Mouse (Mus musculus) forebrain, embryonic 15.5 days (tissue): ENCODE measurements around the gene Dag1. TPM values are rescaled to one million over a fixed set of nuclear protein-coding genes. Genes with fewer than 3 reads are reported as not detected.
"Not testable (repeated sequence)": the region's sequence is repeated elsewhere in the genome, so short reads cannot be mapped to it uniquely, and the experiment has no call there.

ENCODE experiments used
- ATAC-seq: fragments of 200-750 bp; cut with Nextera tagmentation; replicated peaks from 2 replicates; pipeline ENCODE4 v1.8.0; 2017; ENCODE audit warnings: mild to moderate bottlenecking, moderate TSS enrichment, moderate library complexity
- H3K27ac ChIP-seq: fragments of 300-500 bp; sonication (generic); replicated peaks from 2 replicates; pipeline ENCODE4 v1.5.1; 2015; ENCODE audit warnings: mild to moderate bottlenecking, inconsistent platforms
- H3K27me3 ChIP-seq: fragments of 300-500 bp; sonication (generic); 2 replicates; pipeline ENCODE4 v1.6.1; 2015; ENCODE audit warnings: inconsistent platforms
- H3K36me3 ChIP-seq: fragments of 300-500 bp; sonication (generic); 2 replicates; pipeline ENCODE4 v1.6.1; 2015; ENCODE audit warnings: mild to moderate bottlenecking, inconsistent platforms
- H3K4me1 ChIP-seq: fragments of 300-500 bp; sonication (generic); 2 replicates; pipeline ENCODE4 v1.6.1; 2015; ENCODE audit warnings: inconsistent platforms
- H3K4me2 ChIP-seq: fragments of 300-500 bp; sonication (generic); replicated peaks from 2 replicates; pipeline ENCODE4 v1.6.1; 2015; ENCODE audit warnings: mild to moderate bottlenecking, inconsistent platforms
- H3K4me3 ChIP-seq: fragments of 300-500 bp; sonication (generic); 2 replicates; pipeline ENCODE4 v1.5.1; 2015; ENCODE audit warnings: mild to moderate bottlenecking, inconsistent platforms
- H3K9ac ChIP-seq: fragments of 300-500 bp; sonication (generic); replicated peaks from 2 replicates; pipeline ENCODE4 v1.6.1; 2015; ENCODE audit warnings: mild to moderate bottlenecking, inconsistent platforms
- H3K9me3 ChIP-seq: fragments of 300-500 bp; sonication (generic); 2 replicates; pipeline ENCODE4 v1.6.1; 2016; ENCODE audit warnings: inconsistent platforms
- whole genome bisulfite sequencing: fragments of 180-500 bp; shearing (Covaris S2); methylation state at CpG from one replicate; pipeline ENCODE4 v1.1.7; 2015; ENCODE audit warnings: mixed read lengths; 5-methylcytosine and 5-hydroxymethylcytosine counted together
- polyA plus RNA-seq: library from polyadenylated mRNA; unstranded; fragments of >200 nt; fragmentation: Nextera tagmentation; extraction: Ambion mirVana; gene quantifications from 2 replicates; pipeline ENCODE4 v1.2.1, GENCODE M21; 2015

The Dag1 gene
- polyA plus RNA-seq, 1 experiment from 2014 or later = 53.5 TPM

GRCm38 (mm10) chr9:108268701-108269100 lies 4.9 kb upstream of the Dag1 start:
- not testable (repeated sequence) for H3K36me3 ChIP-seq, H3K4me3 ChIP-seq, H3K9ac ChIP-seq, H3K9me3 ChIP-seq, H3K4me2 ChIP-seq, H3K4me1 ChIP-seq, H3K27me3 ChIP-seq, H3K27ac ChIP-seq, ATAC-seq
- WGBS = 84% methylated on average over 7 of the region's 7 CpGs

GRCm38 (mm10) chr9:108267691-108268090 lies 3.9 kb upstream of the Dag1 start:
- no peak overlapping the region for H3K4me3 ChIP-seq
- no peak overlapping the region for H3K27ac ChIP-seq
- H3K36me3 ChIP-seq = no peaks in the 10 kb centered on the region
- 75% methylated on average over 7 of the region's 7 CpGs for WGBS
- H3K4me1 ChIP-seq = peaks cover 11% of the 10 kb centered on the region
- no peaks in the 10 kb centered on the region for H3K9me3 ChIP-seq
- ATAC-seq = no peak
- H3K27me3 ChIP-seq = no peaks in the 10 kb centered on the region
- H3K4me2 ChIP-seq = no peak overlapping the region
- H3K9ac ChIP-seq = no peak overlapping the region

GRCm38 (mm10) chr9:108266261-108266935 lies 2.6 kb upstream of the Dag1 start:
- H3K9ac ChIP-seq = no peak overlapping the region
- peaks cover 24% of the 10 kb centered on the region for H3K4me1 ChIP-seq
- no peak for ATAC-seq
- no peaks in the 10 kb centered on the region for H3K36me3 ChIP-seq
- H3K27me3 ChIP-seq = no peaks in the 10 kb centered on the region
- no peaks in the 10 kb centered on the region for H3K9me3 ChIP-seq
- no peak overlapping the region for H3K4me2 ChIP-seq
- H3K4me3 ChIP-seq = no peak overlapping the region
- 76% methylated on average over 10 of the region's 10 CpGs for WGBS
- no peak overlapping the region for H3K27ac ChIP-seq

- H3K36me3 ChIP-seq = no peaks in the 10 kb centered on the region
- ATAC-seq = peak; percentile 56
- 14% methylated on average over 10 of the region's 10 CpGs for WGBS
- H3K9ac ChIP-seq = peak overlapping the region; percentile 34
- no peaks in the 10 kb centered on the region for H3K9me3 ChIP-seq
- H3K4me2 ChIP-seq = peak overlapping the region; percentile 70
- peaks cover 28% of the 10 kb centered on the region for H3K4me1 ChIP-seq
- H3K4me3 ChIP-seq = peak overlapping the region; percentile 63
- H3K27me3 ChIP-seq = no peaks in the 10 kb centered on the region
- H3K27ac ChIP-seq = peak overlapping the region; percentile 93
Observed at GRCm38 (mm10) chr9:108264191-108264921, 598 bp upstream of the Dag1 start.

- no peaks in the 10 kb centered on the region for H3K36me3 ChIP-seq
- peak overlapping the region; percentile 78 for H3K9ac ChIP-seq
- peak overlapping the region; percentile 70 for H3K4me2 ChIP-seq
- H3K9me3 ChIP-seq = no peaks in the 10 kb centered on the region
- peak overlapping the region; percentile 93 for H3K27ac ChIP-seq
- peaks cover 28% of the 10 kb centered on the region for H3K4me1 ChIP-seq
- peak overlapping the region; percentile 63 for H3K4me3 ChIP-seq
- ATAC-seq = peak; percentile 68
- H3K27me3 ChIP-seq = no peaks in the 10 kb centered on the region
- WGBS = 0% methylated on average over 57 of the region's 62 CpGs
Observed at GRCm38 (mm10) chr9:108263131-108263681, 552 bp downstream of the Dag1 start.

GRCm38 (mm10) chr9:108262494-108263049 lies 1.2 kb downstream of the Dag1 start:
- Histone ChIP-seq H3K27ac (peak overlapping the region; percentile 93; the same call in 1 of the 2 replicates), H3K4me2 (peak overlapping the region; percentile 70), H3K27me3 (no peaks in the 10 kb centered on the region), H3K4me3 (peak overlapping the region; percentile 63), H3K36me3 (no peaks in the 10 kb centered on the region), H3K9me3 (no peaks in the 10 kb centered on the region), H3K4me1 (peaks cover 28% of the 10 kb centered on the region), H3K9ac (peak overlapping the region; percentile 78)
- ATAC-seq = no peak
- 38% methylated on average over 11 of the region's 11 CpGs for WGBS

GRCm38 (mm10) chr9:108261865-108262264 lies 1.9 kb downstream of the Dag1 start:
- Histone ChIP-seq H3K9ac (no peak overlapping the region), H3K36me3 (no peaks in the 10 kb centered on the region), H3K4me3 (peak overlapping the region; percentile 63; the same call in 1 of the 2 replicates)

GRCm38 (mm10) chr9:108260526-108260925 lies 3.2 kb downstream of the Dag1 start:
- Histone ChIP-seq H3K36me3 (no peaks in the 10 kb centered on the region), H3K4me3 (no peak overlapping the region), H3K27ac (no peak overlapping the region), H3K4me1 (peaks cover 28% of the 10 kb centered on the region), H3K27me3 (no peaks in the 10 kb centered on the region), H3K4me2 (no peak overlapping the region), H3K9ac (no peak overlapping the region), H3K9me3 (no peaks in the 10 kb centered on the region)
- 81% methylated on average over 4 of the region's 4 CpGs for WGBS
- ATAC-seq = no peak

More at GRCm38 (mm10) chr9:108261865-108262264, 1.9 kb downstream of the Dag1 start:
- Histone ChIP-seq H3K27me3 (no peaks in the 10 kb centered on the region), H3K27ac (no peak overlapping the region), H3K4me2 (peak overlapping the region; percentile 70; the same call in 1 of the 2 replicates), H3K9me3 (no peaks in the 10 kb centered on the region), H3K4me1 (peaks cover 28% of the 10 kb centered on the region)
- ATAC-seq = no peak
- WGBS = 76% methylated on average over 7 of the region's 7 CpGs

GRCm38 (mm10) chr9:108252766-108253165 lies 11.0 kb downstream of the Dag1 start:
- Histone ChIP-seq H3K27me3 (no peaks in the 10 kb centered on the region), H3K27ac (no peak overlapping the region), H3K4me3 (no peak overlapping the region), H3K4me1 (no peaks in the 10 kb centered on the region), H3K4me2 (no peak overlapping the region), H3K36me3 (peaks cover 25% of the 10 kb centered on the region), H3K9ac (no peak overlapping the region), H3K9me3 (no peaks in the 10 kb centered on the region)
- WGBS = 96% methylated on average over 7 of the region's 7 CpGs
- ATAC-seq = no peak

GRCm38 (mm10) chr9:108251877-108252276 lies 11.9 kb downstream of the Dag1 start:
- Histone ChIP-seq H3K27me3 (no peaks in the 10 kb centered on the region), H3K4me3 (no peak overlapping the region), H3K36me3 (peaks cover 29% of the 10 kb centered on the region), H3K4me2 (no peak overlapping the region), H3K9me3 (no peaks in the 10 kb centered on the region), H3K9ac (no peak overlapping the region), H3K27ac (no peak overlapping the region), H3K4me1 (no peaks in the 10 kb centered on the region)
- no peak for ATAC-seq
- 97% methylated on average over 6 of the region's 6 CpGs for WGBS

GRCm38 (mm10) chr9:108248957-108249356 lies 14.8 kb downstream of the Dag1 start:
- no peaks in the 10 kb centered on the region for H3K27me3 ChIP-seq
- H3K4me3 ChIP-seq = no peak overlapping the region
- no peak overlapping the region for H3K27ac ChIP-seq
- H3K9me3 ChIP-seq = no peaks in the 10 kb centered on the region
- ATAC-seq = no peak
- 68% methylated on average over 5 of the region's 5 CpGs for WGBS
- no peaks in the 10 kb centered on the region for H3K4me1 ChIP-seq
- H3K9ac ChIP-seq = no peak overlapping the region
- H3K36me3 ChIP-seq = peaks cover 34% of the 10 kb centered on the region
- H3K4me2 ChIP-seq = no peak overlapping the region

GRCm38 (mm10) chr9:108244984-108245383 lies 18.8 kb downstream of the Dag1 start:
- 0 out of 2 replicates have a peak, but pooled peaks cover 11% of the 10 kb centered on the region for H3K36me3 ChIP-seq
- ATAC-seq = no peak
- no peaks in the 10 kb centered on the region for H3K27me3 ChIP-seq
- H3K9ac ChIP-seq = no peak overlapping the region
- H3K4me2 ChIP-seq = no peak overlapping the region
- H3K4me3 ChIP-seq = no peak overlapping the region
- 86% methylated on average over 3 of the region's 3 CpGs for WGBS
- H3K27ac ChIP-seq = no peak overlapping the region
- H3K4me1 ChIP-seq = no peaks in the 10 kb centered on the region
- no peaks in the 10 kb centered on the region for H3K9me3 ChIP-seq
